Mouse (Mus musculus) CH12.LX (cell line): ENCODE measurements around the gene Nsg1.

Experiments
- CHD2 ChIP-seq: IDR thresholded peaks from 2 replicates; pipeline ENCODE4 v1.6.1; 2011; ENCODE audit warnings: low read length, improper control_type of control experiment
- CTCF ChIP-seq, 2 experiments: IDR thresholded peaks in 1 of 2; conservative IDR thresholded peaks in 1 of 2; 2 replicates each; pipeline ENCODE4 v1.5.1; 2011 to 2012; ENCODE audit warnings: low read depth in 2 of 2, low read length in 2 of 2, improper control_type of control experiment in 1 of 2, inconsistent platforms in 1 of 2, mild to moderate bottlenecking in 1 of 2, moderate library complexity in 1 of 2
- ELF1 ChIP-seq: IDR thresholded peaks from 2 replicates; pipeline ENCODE4 v1.6.1; 2014; ENCODE audit warnings: low read depth, mild to moderate bottlenecking, inconsistent platforms, low read length, improper control_type of control experiment
- ETS1 ChIP-seq: conservative IDR thresholded peaks from 2 replicates; pipeline ENCODE4 v1.6.1; 2012; ENCODE audit warnings: low read depth, mild to moderate bottlenecking, inconsistent platforms, low read length, improper control_type of control experiment, moderate library complexity
- JUN ChIP-seq: IDR thresholded peaks from 2 replicates; pipeline ENCODE4 v1.6.1; 2011; ENCODE audit warnings: low read depth, mild to moderate bottlenecking, low read length, improper control_type of control experiment, moderate library complexity; ENCODE audit not compliant: insufficient read depth
- MXI1 ChIP-seq: IDR thresholded peaks from 2 replicates; pipeline ENCODE4 v1.6.1; 2011; ENCODE audit warnings: mild to moderate bottlenecking, low read depth, low read length, improper control_type of control experiment
- MYC ChIP-seq: IDR thresholded peaks from 2 replicates; pipeline ENCODE4 v1.6.1; 2011; ENCODE audit warnings: low read depth, mild to moderate bottlenecking, improper control_type of control experiment, low read length
- NRF1 ChIP-seq: IDR thresholded peaks from 2 replicates; pipeline ENCODE4 v1.6.1; 2014; ENCODE audit warnings: low read depth, mild to moderate bottlenecking, inconsistent platforms, low read length, improper control_type of control experiment, moderate library complexity
- POLR2A ChIP-seq: IDR thresholded peaks from 2 replicates; pipeline ENCODE4 v1.6.1; 2011; ENCODE audit warnings: low read depth, mild to moderate bottlenecking, improper control_type of control experiment, low read length
- POLR2AphosphoS2 ChIP-seq: IDR thresholded peaks from 2 replicates; pipeline ENCODE4 v1.6.1; 2011; ENCODE audit warnings: low read depth, low read length, improper control_type of control experiment
- UBTF ChIP-seq: IDR thresholded peaks from 2 replicates; pipeline ENCODE4 v1.6.1; 2012; ENCODE audit warnings: low read depth, mild to moderate bottlenecking, inconsistent platforms, low read length, improper control_type of control experiment, moderate library complexity
- USF1 ChIP-seq: IDR thresholded peaks from 2 replicates; pipeline ENCODE4 v1.6.1; 2014; ENCODE audit warnings: low read depth, mild to moderate bottlenecking, inconsistent platforms, low read length, improper control_type of control experiment
- ZKSCAN1 ChIP-seq: IDR thresholded peaks from 2 replicates; pipeline ENCODE4 v1.6.1; 2012; ENCODE audit warnings: low read depth, inconsistent platforms, low read length, improper control_type of control experiment, borderline replicate concordance
- ZNF384 ChIP-seq: IDR thresholded peaks from 2 replicates; pipeline ENCODE4 v1.6.1; 2012; ENCODE audit warnings: low read depth, low read length, improper control_type of control experiment, inconsistent platforms

DNA sequence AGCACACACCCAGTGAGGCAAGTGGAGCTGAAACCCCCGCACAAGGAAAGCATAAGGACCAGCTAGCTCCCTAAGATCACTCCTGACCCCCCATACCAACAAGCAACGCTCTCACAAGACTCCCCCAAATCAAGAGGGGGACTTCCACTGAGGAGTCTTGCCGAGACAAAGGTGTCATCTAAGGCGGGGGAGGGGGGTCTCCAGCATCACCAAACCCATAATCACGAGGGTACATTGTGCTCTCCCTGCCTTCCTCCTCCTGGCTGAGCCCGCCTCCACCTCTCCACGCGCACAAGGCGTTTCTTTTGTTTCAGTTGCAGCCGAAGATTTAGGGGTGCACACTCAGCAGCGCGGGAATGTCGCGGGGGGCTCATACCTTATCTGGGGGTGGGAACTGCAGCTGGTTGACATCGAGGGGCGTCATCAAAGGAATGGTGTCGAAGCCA, 1.2 kb downstream of the Nsg1 start:
- TF ChIP-seq ZNF384 (no peak), JUN (no peak), CTCF (conservative IDR thresholded peaks at IDR 0.05 in 1 of 2, IDR thresholded peaks at IDR 0.05 in 1 of 2; ENCODE audit: low read depth in 2 of 2, low read length in 2 of 2) (no peak), ZKSCAN1 (no peak), ELF1 (no peak), NRF1 (no peak), POLR2AphosphoS2 (no peak), CHD2 (no peak), UBTF (no peak), ETS1 (no peak), MXI1 (no peak), USF1 (no peak), MYC (no peak), POLR2A (no peak)
